Mouse (Mus musculus) midbrain, embryonic 12.5 days (tissue): ENCODE results near the gene Trip11. TPM values are rescaled to one million over a fixed set of nuclear protein-coding genes. Genes with fewer than 3 reads are reported as not detected.
"Not testable (repeated sequence)": the region's sequence is repeated elsewhere in the genome, so short reads cannot be mapped to it uniquely, and the experiment has no call there.

ENCODE experiments used
- ATAC-seq: fragments of 200-750 bp; cut with Nextera tagmentation; 2 replicates; pipeline ENCODE4 v1.8.0; 2017; ENCODE audit warnings: low read depth, moderate TSS enrichment, moderate library complexity; ENCODE audit not compliant: low FRiP score
- H3K27ac ChIP-seq: fragments of 300-500 bp; sonication (generic); replicated peaks from 2 replicates; pipeline ENCODE4 v1.5.1; 2016; ENCODE audit warnings: mild to moderate bottlenecking
- H3K27me3 ChIP-seq: fragments of 300-500 bp; sonication (generic); 2 replicates; pipeline ENCODE4 v1.6.1; 2016; ENCODE audit warnings: mild to moderate bottlenecking
- H3K36me3 ChIP-seq: fragments of 300-500 bp; sonication (generic); 2 replicates; pipeline ENCODE4 v1.6.1; 2016
- H3K4me1 ChIP-seq: fragments of 300-500 bp; sonication (generic); 2 replicates; pipeline ENCODE4 v1.6.1; 2016
- H3K4me2 ChIP-seq: fragments of 300-500 bp; sonication (generic); replicated peaks from 2 replicates; pipeline ENCODE4 v1.6.1; 2016; ENCODE audit warnings: mild to moderate bottlenecking, moderate library complexity
- H3K4me3 ChIP-seq: fragments of 300-500 bp; sonication (generic); 2 replicates; pipeline ENCODE4 v1.5.1; 2016; ENCODE audit warnings: mild to moderate bottlenecking
- H3K9ac ChIP-seq: fragments of 300-500 bp; sonication (generic); replicated peaks from 2 replicates; pipeline ENCODE4 v1.6.1; 2016; ENCODE audit warnings: mild to moderate bottlenecking, moderate library complexity
- H3K9me3 ChIP-seq: fragments of 300-500 bp; sonication (generic); 2 replicates; pipeline ENCODE4 v1.6.1; 2016; ENCODE audit warnings: mild to moderate bottlenecking
- WGBS: fragments of 180-500 bp; shearing (Covaris S2); methylation state at CpG from one replicate; pipeline ENCODE4 v1.1.7; 2016; 5-methylcytosine and 5-hydroxymethylcytosine counted together
- polyA plus RNA-seq: library from polyadenylated mRNA; unstranded; fragments of >200 nt; fragmentation: Nextera tagmentation; extraction: Ambion mirVana; gene quantifications from 2 replicates; pipeline ENCODE4 v1.2.1, GENCODE M21; 2016

Trip11 gene
- 22.5 and 26.6 TPM in 2 replicates for polyA plus RNA-seq

DNA sequence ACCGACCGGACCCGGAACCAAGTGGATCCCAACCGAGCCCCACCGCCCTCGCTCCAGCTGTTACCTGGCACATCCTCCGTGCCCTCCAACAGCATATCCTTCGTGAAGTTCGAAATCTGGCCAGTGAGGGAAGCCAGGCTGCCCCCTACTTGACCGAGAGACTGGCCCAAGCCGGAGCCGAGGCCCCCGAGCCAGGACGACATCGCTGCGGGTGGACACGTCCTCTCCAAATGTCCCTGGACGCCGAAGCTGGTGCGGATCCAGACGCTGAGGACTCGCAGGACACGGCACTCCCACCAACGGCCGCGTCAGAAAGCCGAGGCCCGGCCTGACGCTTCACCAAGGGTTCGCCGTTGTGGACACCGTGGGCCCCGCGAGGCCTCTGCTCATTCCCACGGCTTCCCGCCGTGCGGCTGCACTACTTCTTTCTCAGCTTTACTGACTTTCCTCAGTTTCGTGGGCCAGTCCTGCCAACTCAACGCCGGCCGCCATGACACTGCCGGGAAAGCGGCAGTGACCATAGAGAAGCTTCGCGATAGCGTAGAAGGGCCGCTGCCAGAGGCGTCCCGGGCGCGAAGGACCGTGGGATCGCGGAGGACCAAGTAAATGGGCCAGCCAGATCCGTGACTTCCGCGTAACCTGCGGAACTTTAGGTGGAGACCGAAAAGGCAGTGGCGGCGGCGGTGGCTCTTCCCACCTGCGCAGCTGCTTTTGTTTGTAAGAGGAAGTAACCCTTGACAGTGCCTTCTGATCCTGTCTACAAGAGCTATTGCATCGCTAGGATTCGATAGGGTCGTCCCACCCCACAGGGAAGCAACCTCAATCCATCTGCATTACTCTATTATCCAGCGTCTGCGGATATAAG lies at the start of gene Trip11:
Gene Trip11, minus strand, starts transcription at position 642 of the 865 bp plus-strand sequence.
- H3K4me2 ChIP-seq: peak within 1 kb of the TSS; percentile 59

DNA sequence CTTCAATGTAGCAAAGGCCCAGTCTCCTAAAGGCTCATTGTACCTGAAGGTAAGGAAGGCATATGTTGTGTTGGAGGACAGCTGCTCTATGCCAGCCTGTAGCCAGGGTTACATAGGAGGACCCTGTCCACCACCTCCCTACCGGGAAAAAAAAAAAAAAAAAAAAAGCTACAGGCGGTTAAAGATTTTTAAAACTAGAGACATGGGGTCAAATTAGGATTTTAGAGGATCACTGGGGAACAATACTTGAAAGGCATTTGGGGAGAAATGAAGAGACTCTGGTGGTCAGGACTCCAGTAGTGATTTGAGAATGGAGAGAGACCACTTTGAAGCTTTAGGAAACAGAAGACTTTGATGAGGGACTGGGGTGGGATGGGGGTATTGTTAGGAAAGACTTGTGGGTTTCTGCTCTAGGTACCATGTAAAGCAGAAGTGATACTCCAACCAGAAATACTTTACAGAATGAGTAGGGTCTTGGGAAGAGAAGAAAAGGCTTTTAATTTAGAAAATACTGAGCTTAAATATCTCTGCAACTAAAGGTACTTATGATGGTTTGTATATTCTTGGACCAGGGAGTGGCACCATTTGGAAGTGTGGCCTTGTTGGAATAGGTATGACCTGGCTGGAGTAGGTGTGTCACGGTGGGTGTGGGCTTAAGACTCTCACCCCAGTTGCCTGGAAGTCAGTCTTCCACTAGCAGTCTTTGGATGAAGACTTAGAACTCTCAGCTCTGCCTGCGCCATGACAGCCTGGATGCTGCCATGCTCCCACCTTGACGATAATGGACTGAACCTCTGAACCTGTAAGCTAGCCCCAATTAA lies 46.1 kb upstream of the Trip11 start:
- not testable (repeated sequence) for H3K4me3 ChIP-seq, H3K27me3 ChIP-seq

More for the DNA sequence above, at the start of gene Trip11:
- Histone ChIP-seq H3K4me1 (peaks cover 19% of the 10 kb centered on the region), H3K9me3 (no peaks in the 10 kb centered on the region), H3K27me3 (no peaks in the 10 kb centered on the region), H3K4me3 (peak within 1 kb of the TSS; percentile 72), H3K27ac (peak within 1 kb of the TSS; percentile 64), H3K36me3 (peaks cover 12% of the 10 kb centered on the region), H3K9ac (peak within 1 kb of the TSS; percentile 86)
- ATAC-seq: peak; percentile 95
- WGBS: under 1% methylated on average over 69 of the region's 69 CpGs

DNA sequence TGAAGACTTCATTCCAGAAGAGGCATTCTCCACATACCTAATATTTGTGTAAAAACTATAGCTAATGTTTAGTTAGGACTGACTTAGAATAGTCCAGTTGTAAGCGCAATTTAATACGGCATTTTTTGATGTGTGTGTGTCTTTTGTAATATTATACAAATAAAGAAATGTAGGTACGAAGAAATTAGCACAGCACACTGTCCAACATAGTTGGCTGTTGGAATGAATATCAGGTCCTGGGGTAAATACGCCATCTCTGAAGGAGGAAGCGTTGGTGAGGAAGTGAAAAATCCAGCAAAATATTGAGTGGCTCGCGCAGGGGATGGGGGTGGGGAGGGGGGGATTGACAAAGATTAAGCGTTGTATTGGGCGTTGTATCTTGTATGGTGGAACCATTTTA lies 45.5 kb upstream of the Trip11 start:
- Histone ChIP-seq H3K4me3 (0 out of 2 replicates have a peak overlapping the region, but pooled peaks have one; percentile 89), H3K27ac (no peak overlapping the region), H3K9ac (no peak overlapping the region; the same call in 1 of the 2 replicates), H3K9me3 (no peaks in the 10 kb centered on the region), H3K4me2 (peak overlapping the region; percentile 63), H3K4me1 (peaks cover 13% of the 10 kb centered on the region), H3K27me3 (no peaks in the 10 kb centered on the region), H3K36me3 (no peaks in the 10 kb centered on the region)
- peak; percentile 29 for ATAC-seq
- 58% methylated on average over 9 of the region's 9 CpGs for WGBS

More for the DNA sequence above, 46.1 kb upstream of the Trip11 start:
- H3K4me2 ChIP-seq: peak overlapping the region; percentile 63; the same call in 1 of the 2 replicates
- not testable (repeated sequence) for H3K36me3 ChIP-seq, H3K9me3 ChIP-seq, H3K9ac ChIP-seq, ATAC-seq, H3K27ac ChIP-seq
- 91% methylated on average over 5 of the region's 5 CpGs for WGBS
- peaks cover 13% of the 10 kb centered on the region for H3K4me1 ChIP-seq

DNA sequence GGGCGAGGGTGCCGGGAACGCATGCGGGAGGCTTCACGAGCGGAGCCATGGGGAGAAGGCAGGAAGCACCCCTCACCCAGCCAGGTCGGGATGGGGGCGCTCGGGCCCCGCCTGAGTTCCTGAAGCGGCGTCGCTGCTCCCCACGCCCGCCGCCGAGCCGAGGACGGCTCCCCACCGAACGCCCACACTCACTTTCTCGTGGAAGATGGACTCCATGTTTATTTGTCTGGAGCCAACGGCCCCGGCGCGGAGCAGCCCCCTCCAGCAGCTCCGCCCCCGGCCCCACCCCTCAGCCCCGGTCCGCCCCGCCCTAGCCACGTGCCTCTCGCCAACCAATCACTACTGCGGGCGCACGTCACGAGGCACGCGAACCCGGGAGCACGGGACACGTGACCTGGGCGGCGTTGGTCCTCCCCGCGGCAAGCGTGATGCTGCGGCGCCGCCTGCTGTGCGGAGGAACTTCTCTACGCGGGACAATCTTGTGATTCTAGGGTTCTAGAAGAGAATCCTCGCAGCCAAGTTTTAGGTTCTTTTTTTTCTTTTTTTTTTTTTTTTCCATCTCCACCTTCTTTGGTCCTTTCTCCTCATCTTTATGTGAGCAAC lies 45.0 kb upstream of the Trip11 start, which contains the start of gene Atxn3:
Gene Atxn3, minus strand, starts transcription at position 305 of the 603 bp plus-strand sequence.
- Histone ChIP-seq H3K4me1 (peaks cover 13% of the 10 kb centered on the region), H3K9me3 (no peaks in the 10 kb centered on the region), H3K4me2 (peak within 1 kb of the TSS; percentile 63), H3K27me3 (no peaks in the 10 kb centered on the region), H3K27ac (peak within 1 kb of the TSS; percentile 52; the same call in 1 of the 2 replicates), H3K36me3 (no peaks in the 10 kb centered on the region), H3K9ac (peak within 1 kb of the TSS; percentile 86), H3K4me3 (peak within 1 kb of the TSS; percentile 89)
- WGBS: under 1% methylated on average over 45 of the region's 54 CpGs
- peak; percentile 98 for ATAC-seq

DNA sequence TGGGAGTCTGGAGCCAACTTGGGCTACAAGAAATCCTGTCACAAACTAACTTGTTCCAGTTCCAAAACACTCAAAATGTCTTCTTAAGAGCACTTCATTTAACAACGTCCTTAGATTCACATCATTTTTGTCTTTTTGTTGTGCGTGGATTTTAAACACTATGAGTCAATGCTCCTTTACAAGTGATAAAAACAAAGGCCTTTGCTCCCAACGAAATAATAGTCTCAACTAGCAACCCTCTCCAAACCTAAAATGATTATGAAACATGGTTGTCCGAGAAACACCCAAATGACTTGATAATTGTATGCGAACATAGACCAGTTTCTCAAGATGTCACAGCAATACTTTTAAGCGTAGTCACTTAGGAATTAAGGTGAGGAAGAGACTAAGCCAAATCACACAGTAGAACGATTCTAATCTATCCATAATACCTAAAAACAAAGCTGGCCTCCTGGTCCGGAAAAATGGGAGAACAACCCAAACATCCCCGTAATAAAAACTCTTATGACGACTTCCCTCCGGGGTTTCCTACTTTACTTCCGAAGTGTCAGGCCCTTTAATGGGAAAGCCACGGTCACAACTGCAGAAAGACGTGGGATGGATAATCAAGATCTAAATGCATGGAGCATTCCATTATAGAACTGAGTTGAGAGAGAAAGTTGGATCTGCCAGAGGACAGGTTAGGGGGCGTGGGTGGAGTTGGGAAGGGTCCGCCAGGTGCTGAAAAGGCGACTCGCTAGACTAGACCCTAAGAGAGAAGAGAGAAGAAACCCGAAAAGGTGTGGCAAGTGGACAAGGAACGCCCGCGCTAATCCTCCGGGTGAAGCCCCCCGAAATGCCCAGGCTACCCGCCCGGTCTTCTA lies 44.2 kb upstream of the Trip11 start:
- 15% methylated on average over 26 of the region's 26 CpGs for WGBS
- ATAC-seq: no peak
- no peaks in the 10 kb centered on the region for H3K9me3 ChIP-seq
- H3K4me3 ChIP-seq: peak overlapping the region; percentile 89
- peak overlapping the region; percentile 63 for H3K4me2 ChIP-seq
- peak overlapping the region; percentile 86 for H3K9ac ChIP-seq
- H3K27ac ChIP-seq: peak overlapping the region; percentile 52; the same call in 1 of the 2 replicates
- H3K27me3 ChIP-seq: no peaks in the 10 kb centered on the region
- H3K36me3 ChIP-seq: no peaks in the 10 kb centered on the region
- H3K4me1 ChIP-seq: peaks cover 13% of the 10 kb centered on the region

DNA sequence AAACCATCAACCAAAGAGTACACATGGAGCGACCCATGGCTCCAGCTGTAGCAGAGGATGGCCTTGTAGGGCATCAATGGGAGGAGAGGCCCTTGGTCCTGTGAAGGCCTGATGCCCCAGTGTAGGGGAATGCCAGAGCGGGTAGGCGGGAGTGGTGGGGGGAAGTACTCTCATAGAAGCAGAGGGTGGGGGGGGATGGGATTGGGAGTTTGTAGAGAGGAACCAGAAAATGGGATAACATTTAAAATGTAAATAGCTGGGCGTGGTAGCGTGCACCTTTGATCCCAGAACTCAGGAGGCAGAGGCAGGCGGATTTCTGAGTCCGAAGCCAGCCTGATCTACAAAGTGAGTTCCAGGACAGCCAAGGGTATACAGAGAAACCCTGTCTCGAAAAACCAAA lies 42.8 kb upstream of the Trip11 start:
- H3K27me3 ChIP-seq, H3K4me3 ChIP-seq, H3K9me3 ChIP-seq, ATAC-seq, H3K27ac ChIP-seq, H3K36me3 ChIP-seq, H3K4me2 ChIP-seq, H3K9ac ChIP-seq: not testable (repeated sequence)
- WGBS: 97% methylated on average over 8 of the region's 8 CpGs
- peaks cover 13% of the 10 kb centered on the region for H3K4me1 ChIP-seq

DNA sequence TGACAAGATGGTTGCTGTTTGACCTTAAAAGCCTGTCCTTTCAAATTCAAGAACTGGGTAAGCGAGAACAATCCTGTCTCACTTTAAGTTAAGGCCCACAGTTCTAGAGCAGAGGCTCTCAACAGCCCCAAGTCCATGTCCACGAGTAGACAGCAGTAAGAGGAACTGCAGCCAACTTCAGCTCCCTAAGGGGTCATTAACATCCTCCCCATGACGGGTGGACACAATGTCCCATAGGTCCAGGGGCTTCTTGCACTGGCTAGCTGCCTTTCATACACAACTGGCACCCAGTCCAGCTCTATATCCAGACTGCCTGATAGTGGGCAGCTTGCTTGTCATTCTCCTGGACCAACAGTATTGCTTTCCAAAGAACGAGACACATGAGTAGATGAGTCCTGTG lies 35.7 kb upstream of the Trip11 start:
- 84% methylated on average over 4 of the region's 4 CpGs for whole genome bisulfite sequencing
- Histone ChIP-seq H3K9ac (no peak overlapping the region), H3K4me1 (no peaks in the 10 kb centered on the region), H3K27me3 (no peaks in the 10 kb centered on the region), H3K4me2 (no peak overlapping the region), H3K9me3 (no peaks in the 10 kb centered on the region), H3K4me3 (no peak overlapping the region), H3K27ac (no peak overlapping the region), H3K36me3 (peaks cover 34% of the 10 kb centered on the region)
- no peak for ATAC-seq

DNA sequence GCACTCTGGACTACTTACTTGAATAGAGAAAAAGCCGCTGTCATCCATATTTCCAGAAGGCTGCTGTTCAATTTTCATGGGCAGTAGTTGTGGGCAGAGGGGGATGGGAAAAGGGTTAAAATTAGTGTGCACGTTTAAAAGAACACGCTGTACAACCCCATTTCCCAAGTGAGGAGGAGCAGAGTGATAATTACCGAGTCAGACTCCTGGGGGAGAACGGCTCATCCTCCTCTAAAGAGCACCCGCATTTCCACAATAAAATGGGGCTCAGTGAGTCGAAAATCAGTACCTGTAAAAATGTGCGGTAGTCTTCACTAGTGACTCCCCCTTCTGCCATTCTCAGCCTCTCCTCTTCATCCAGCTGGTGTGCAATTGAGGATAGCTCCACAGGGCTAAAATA lies 34.9 kb upstream of the Trip11 start:
- Histone ChIP-seq H3K9me3 (no peaks in the 10 kb centered on the region), H3K4me3 (no peak overlapping the region), H3K9ac (no peak overlapping the region), H3K4me2 (no peak overlapping the region), H3K27ac (no peak overlapping the region), H3K4me1 (no peaks in the 10 kb centered on the region), H3K36me3 (peaks cover 38% of the 10 kb centered on the region), H3K27me3 (no peaks in the 10 kb centered on the region)
- WGBS: 94% methylated on average over 8 of the region's 8 CpGs
- no peak for ATAC-seq

GRCm38 (mm10) chr12:101937572-101937971 lies 24.5 kb upstream of the Trip11 start:
- no peak overlapping the region for H3K4me3 ChIP-seq
- no peaks in the 10 kb centered on the region for H3K9me3 ChIP-seq
- no peak for ATAC-seq
- no peaks in the 10 kb centered on the region for H3K27me3 ChIP-seq
- no peak overlapping the region for H3K27ac ChIP-seq
- H3K4me2 ChIP-seq: no peak overlapping the region
- H3K36me3 ChIP-seq: peaks cover 71% of the 10 kb centered on the region
- WGBS: 83% methylated on average over 7 of the region's 7 CpGs
- no peaks in the 10 kb centered on the region for H3K4me1 ChIP-seq
- H3K9ac ChIP-seq: no peak overlapping the region

GRCm38 (mm10) chr12:101935223-101935622 lies 22.2 kb upstream of the Trip11 start:
- no peak overlapping the region for H3K9ac ChIP-seq
- no peak for ATAC-seq
- WGBS: 96% methylated on average over 3 of the region's 3 CpGs
- H3K27ac ChIP-seq: no peak overlapping the region
- no peak overlapping the region for H3K4me2 ChIP-seq
- no peaks in the 10 kb centered on the region for H3K9me3 ChIP-seq
- H3K4me1 ChIP-seq: no peaks in the 10 kb centered on the region
- H3K36me3 ChIP-seq: peaks cover 73% of the 10 kb centered on the region
- no peaks in the 10 kb centered on the region for H3K27me3 ChIP-seq
- H3K4me3 ChIP-seq: no peak overlapping the region

- ATAC-seq: no peak
- no peaks in the 10 kb centered on the region for H3K9me3 ChIP-seq
- H3K9ac ChIP-seq: no peak overlapping the region
- H3K27ac ChIP-seq: no peak overlapping the region
- H3K4me2 ChIP-seq: no peak overlapping the region
- peaks cover 83% of the 10 kb centered on the region for H3K36me3 ChIP-seq
- H3K4me3 ChIP-seq: no peak overlapping the region
- H3K27me3 ChIP-seq: no peaks in the 10 kb centered on the region
- WGBS: 92% methylated on average over 1 of the region's 1 CpGs
- H3K4me1 ChIP-seq: no peaks in the 10 kb centered on the region
These were observed 15.4 kb upstream of the Trip11 start for GRCm38 (mm10) chr12:101928423-101928822.
